Mouse (Mus musculus) kidney, postnatal 0 days (tissue): ENCODE data around the gene Zfp472. TPM values are rescaled to one million over a fixed set of nuclear protein-coding genes. Genes with fewer than 3 reads are reported as not detected.

ENCODE experiments used
- ATAC-seq: fragments of 200-750 bp; cut with Nextera tagmentation; replicated peaks from 2 replicates; pipeline ENCODE4 v1.8.0; 2017; ENCODE audit warnings: low read depth, moderate number of reproducible peaks, moderate TSS enrichment, moderate library complexity; ENCODE audit not compliant: low FRiP score
- DNase-seq: peaks from one replicate; pipeline ENCODE4 v3.0.0-alpha.2; 2016; ENCODE audit warnings: low spot score
- H3K27ac ChIP-seq: fragments of 300-500 bp; sonication (generic); 2 replicates; pipeline ENCODE4 v1.5.1; 2014; ENCODE audit warnings: mild to moderate bottlenecking
- H3K27me3 ChIP-seq: fragments of 300-500 bp; sonication (generic); 2 replicates; pipeline ENCODE4 v1.6.1; 2014; ENCODE audit warnings: low read length, mixed read lengths; ENCODE audit not compliant: insufficient read depth
- H3K36me3 ChIP-seq: fragments of 300-500 bp; sonication (generic); 2 replicates; pipeline ENCODE4 v1.6.1; 2014; ENCODE audit warnings: low read length, mixed read lengths; ENCODE audit not compliant: insufficient read depth
- H3K4me1 ChIP-seq: fragments of 300-500 bp; sonication (generic); replicated peaks from 2 replicates; pipeline ENCODE4 v1.6.1; 2014; ENCODE audit warnings: antibody characterized with exemption, low read length, mixed read lengths; ENCODE audit not compliant: insufficient read depth
- H3K4me2 ChIP-seq: fragments of 300-500 bp; sonication (generic); 2 replicates; pipeline ENCODE4 v1.6.1; 2014; ENCODE audit warnings: mild to moderate bottlenecking, low read length, moderate library complexity, mixed read lengths
- H3K4me3 ChIP-seq: fragments of 300-500 bp; sonication (generic); replicated peaks from 2 replicates; pipeline ENCODE4 v1.5.1; 2014; ENCODE audit warnings: low read depth, low read length
- H3K9ac ChIP-seq: fragments of 300-500 bp; sonication (generic); 2 replicates; pipeline ENCODE4 v1.6.1; 2014; ENCODE audit warnings: low read depth, low read length
- H3K9me3 ChIP-seq: fragments of 300-500 bp; sonication (generic); replicated peaks from 2 replicates; pipeline ENCODE4 v1.6.1; 2016; ENCODE audit warnings: low read length, inconsistent platforms, mixed read lengths
- CTCF ChIP-seq: IDR thresholded peaks from 2 replicates; pipeline ENCODE4 v1.5.1; 2016; ENCODE audit warnings: antibody characterized with exemption, low read depth, mild to moderate bottlenecking, moderate library complexity
- WGBS: fragments of 180-500 bp; shearing (Covaris S2); extraction: QIAGEN DNeasy Blood & Tissue Kit; methylation state at CpG from one replicate; pipeline ENCODE4 v1.1.7; 2014; 5-methylcytosine and 5-hydroxymethylcytosine counted together
- polyA plus RNA-seq: library from polyadenylated mRNA; unstranded; fragments of >200 nt; fragmentation: Nextera tagmentation; extraction: Ambion mirVana; gene quantifications from 2 replicates; pipeline ENCODE4 v1.2.1, GENCODE M21; 2015

Gene Zfp472
- polyA plus RNA-seq, 1 experiment from 2014 or later, result 7.8 TPM

DNA sequence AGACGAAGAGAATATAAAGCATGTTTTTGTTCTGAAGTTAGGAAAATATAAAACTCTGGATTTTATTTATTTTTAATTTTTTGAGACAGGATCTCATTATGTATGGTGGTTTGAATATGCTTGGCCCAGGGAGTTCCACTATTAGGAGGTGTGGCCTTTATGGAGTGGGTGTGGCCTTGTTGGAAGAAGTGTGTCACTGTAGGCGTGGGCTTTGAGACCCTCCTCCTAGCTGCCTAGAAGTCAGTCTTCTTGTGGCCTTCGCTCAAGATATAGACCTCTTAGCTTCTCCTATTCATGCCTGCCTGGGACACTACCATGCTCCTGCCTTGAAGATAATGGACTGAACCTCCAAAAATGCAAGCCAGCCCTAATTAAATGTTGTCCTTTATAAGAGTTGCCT lies 15.5 kb upstream of the Zfp472 start:
- H3K4me2 ChIP-seq, result no peak overlapping the region
- no peak overlapping the region for H3K4me3 ChIP-seq
- no peaks in the 10 kb centered on the region for H3K36me3 ChIP-seq
- no peaks in the 10 kb centered on the region for H3K9me3 ChIP-seq
- H3K27me3 ChIP-seq, result no peaks in the 10 kb centered on the region
- 0 out of 2 replicates have a peak, but pooled peaks cover 8% of the 10 kb centered on the region for H3K4me1 ChIP-seq
- DNase-seq (no peak), ATAC-seq (no peak)
- WGBS, result 90% methylated on average over 3 of the region's 3 CpGs
- TF ChIP-seq CTCF, result no peak
- no peak overlapping the region for H3K27ac ChIP-seq
- no peak overlapping the region for H3K9ac ChIP-seq

DNA sequence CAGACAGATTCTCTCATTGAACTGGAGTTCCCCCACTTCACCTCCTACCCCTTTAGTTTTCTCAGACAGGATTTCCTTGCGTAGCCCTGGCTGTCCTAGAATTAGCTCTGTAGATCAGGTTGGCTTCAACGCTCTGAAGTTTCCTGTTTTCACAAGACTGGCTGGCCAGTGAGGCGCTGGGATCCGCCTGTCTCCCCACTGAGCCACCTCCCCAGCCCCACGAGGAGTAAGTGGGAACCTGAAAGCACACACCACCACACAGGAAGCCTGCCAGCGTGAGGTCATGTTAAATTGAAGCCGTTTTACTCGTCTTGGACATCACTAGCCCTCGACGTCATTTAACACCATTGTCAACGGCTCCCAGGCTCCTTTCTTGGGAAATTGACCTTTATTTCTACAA lies 14.6 kb upstream of the Zfp472 start:
- ATAC-seq (no peak), DNase-seq (no peak)
- no peak overlapping the region for H3K9ac ChIP-seq
- H3K36me3 ChIP-seq, result no peaks in the 10 kb centered on the region
- no peak overlapping the region for H3K27ac ChIP-seq
- H3K9me3 ChIP-seq, result no peaks in the 10 kb centered on the region
- no peaks in the 10 kb centered on the region for H3K27me3 ChIP-seq
- WGBS, result 81% methylated on average over 11 of the region's 11 CpGs
- H3K4me2 ChIP-seq, result no peak overlapping the region
- H3K4me1 ChIP-seq, result 0 out of 2 replicates have a peak, but pooled peaks cover 8% of the 10 kb centered on the region
- TF ChIP-seq CTCF, result no peak
- no peak overlapping the region for H3K4me3 ChIP-seq

DNA sequence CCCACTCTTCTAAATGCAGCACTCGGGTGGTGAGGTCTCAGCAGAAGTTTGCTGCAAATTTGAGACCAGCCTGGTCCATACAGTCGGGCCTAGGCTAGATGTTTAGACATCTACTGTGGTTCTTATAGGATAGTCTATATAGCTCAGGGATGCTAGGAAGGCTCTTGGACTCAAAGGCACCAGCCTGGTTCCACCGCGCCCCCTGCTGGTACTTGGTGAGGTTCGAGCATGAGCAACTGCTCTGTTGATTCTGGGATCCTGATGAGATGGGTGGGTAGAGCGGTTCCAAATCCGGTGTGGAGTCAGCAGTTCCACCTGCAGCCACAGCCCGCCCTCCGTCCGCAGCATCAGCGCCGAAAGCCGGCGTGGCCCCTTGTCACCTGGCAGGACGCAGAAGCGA lies 14.2 kb upstream of the Zfp472 start:
- 28% methylated on average over 16 of the region's 16 CpGs for WGBS
- H3K9ac ChIP-seq, result no peak overlapping the region
- no peaks in the 10 kb centered on the region for H3K36me3 ChIP-seq
- ATAC-seq (no peak), DNase-seq (peak; percentile 75)
- TF ChIP-seq CTCF, result peak; percentile 82
- H3K4me2 ChIP-seq, result no peak overlapping the region
- no peaks in the 10 kb centered on the region for H3K27me3 ChIP-seq
- H3K27ac ChIP-seq, result no peak overlapping the region
- H3K9me3 ChIP-seq, result no peaks in the 10 kb centered on the region
- H3K4me1 ChIP-seq, result 0 out of 2 replicates have a peak, but pooled peaks cover 4% of the 10 kb centered on the region
- no peak overlapping the region for H3K4me3 ChIP-seq

DNA sequence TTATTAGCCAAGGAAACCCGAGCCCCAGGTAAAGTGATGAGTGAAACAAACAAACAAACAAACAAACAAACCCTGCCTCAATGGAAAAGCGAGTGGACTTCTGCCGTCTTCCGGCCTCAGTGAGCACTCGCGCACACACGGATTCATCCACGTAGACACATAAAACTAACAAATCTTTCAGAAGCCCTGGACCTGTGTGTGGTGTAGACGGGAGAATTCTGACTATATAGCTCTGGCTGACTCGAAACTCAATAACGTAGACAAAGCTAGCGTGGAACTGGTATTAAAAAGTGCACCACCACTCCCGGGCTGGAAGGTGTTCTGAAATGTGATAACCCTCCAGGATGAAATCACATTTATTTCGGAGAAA lies 376 bp upstream of the Zfp472 start:
- DNase-seq, result no peak
- no peak for ATAC-seq
- Histone ChIP-seq H3K9me3 (no peaks in the 10 kb centered on the region), H3K4me2 (peak overlapping the region; percentile 86), H3K36me3 (no peaks in the 10 kb centered on the region), H3K9ac (peak overlapping the region; percentile 72), H3K4me1 (peaks cover 10% of the 10 kb centered on the region), H3K4me3 (peak overlapping the region; percentile 73), H3K27me3 (no peaks in the 10 kb centered on the region), H3K27ac (peak overlapping the region; percentile 88)
- TF ChIP-seq CTCF, result no peak
- under 1% methylated on average over 14 of the region's 14 CpGs for WGBS

DNA sequence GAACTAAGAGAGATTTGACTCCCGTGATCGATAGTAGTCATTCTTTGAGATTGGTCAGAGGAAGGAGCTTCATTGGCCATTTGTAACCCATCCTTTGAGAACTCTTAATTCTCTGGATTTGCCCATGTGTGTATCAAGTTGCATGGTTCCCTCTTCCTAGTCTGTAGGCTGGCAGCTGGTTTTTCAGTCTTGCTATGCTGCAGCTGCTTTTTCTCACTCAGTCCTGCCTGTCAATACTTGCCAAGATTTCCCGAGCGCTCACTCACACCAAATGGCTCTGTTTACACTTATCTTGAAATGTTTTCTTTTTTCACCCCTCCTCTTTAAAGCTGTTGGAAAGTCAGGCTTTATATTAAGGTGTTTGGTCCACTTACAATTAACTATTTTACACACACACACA lies 15.7 kb downstream of the Zfp472 start:
- DNase-seq (no peak), ATAC-seq (no peak)
- no peaks in the 10 kb centered on the region for H3K4me1 ChIP-seq
- 72% methylated on average over 4 of the region's 4 CpGs for WGBS
- no peaks in the 10 kb centered on the region for H3K27me3 ChIP-seq
- H3K27ac ChIP-seq, result no peak overlapping the region
- no peak overlapping the region for H3K4me2 ChIP-seq
- H3K36me3 ChIP-seq, result peaks cover 24% of the 10 kb centered on the region
- no peak overlapping the region for H3K4me3 ChIP-seq
- no peak overlapping the region for H3K9ac ChIP-seq
- no peaks in the 10 kb centered on the region for H3K9me3 ChIP-seq
- no peak for TF ChIP-seq CTCF

DNA sequence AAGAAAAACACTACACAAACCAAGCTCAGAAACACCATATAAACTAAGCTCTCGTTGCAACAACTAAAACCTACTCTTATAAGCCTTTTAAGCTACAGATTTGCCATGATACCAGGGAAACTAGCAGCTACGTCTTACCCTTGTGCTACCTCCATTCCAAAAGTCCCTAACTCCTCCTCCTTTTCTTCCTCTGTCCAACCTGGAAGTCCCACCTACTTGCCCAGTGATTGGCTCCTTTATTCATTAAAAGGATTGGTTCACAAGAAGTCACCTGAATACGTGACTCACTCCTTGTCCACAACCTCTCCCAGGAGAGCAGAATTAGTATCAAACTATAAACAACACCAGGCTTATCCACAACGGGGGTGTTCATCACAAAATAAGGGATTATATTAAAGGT lies 20.7 kb downstream of the Zfp472 start:
- TF ChIP-seq CTCF, result no peak
- ATAC-seq (no peak), DNase-seq (no peak)
- Histone ChIP-seq H3K27me3 (no peaks in the 10 kb centered on the region), H3K36me3 (no peaks in the 10 kb centered on the region), H3K27ac (no peak overlapping the region), H3K4me2 (no peak overlapping the region), H3K9me3 (no peaks in the 10 kb centered on the region), H3K4me3 (no peak overlapping the region), H3K9ac (no peak overlapping the region), H3K4me1 (no peaks in the 10 kb centered on the region)
- WGBS, result 77% methylated on average over 4 of the region's 4 CpGs

DNA sequence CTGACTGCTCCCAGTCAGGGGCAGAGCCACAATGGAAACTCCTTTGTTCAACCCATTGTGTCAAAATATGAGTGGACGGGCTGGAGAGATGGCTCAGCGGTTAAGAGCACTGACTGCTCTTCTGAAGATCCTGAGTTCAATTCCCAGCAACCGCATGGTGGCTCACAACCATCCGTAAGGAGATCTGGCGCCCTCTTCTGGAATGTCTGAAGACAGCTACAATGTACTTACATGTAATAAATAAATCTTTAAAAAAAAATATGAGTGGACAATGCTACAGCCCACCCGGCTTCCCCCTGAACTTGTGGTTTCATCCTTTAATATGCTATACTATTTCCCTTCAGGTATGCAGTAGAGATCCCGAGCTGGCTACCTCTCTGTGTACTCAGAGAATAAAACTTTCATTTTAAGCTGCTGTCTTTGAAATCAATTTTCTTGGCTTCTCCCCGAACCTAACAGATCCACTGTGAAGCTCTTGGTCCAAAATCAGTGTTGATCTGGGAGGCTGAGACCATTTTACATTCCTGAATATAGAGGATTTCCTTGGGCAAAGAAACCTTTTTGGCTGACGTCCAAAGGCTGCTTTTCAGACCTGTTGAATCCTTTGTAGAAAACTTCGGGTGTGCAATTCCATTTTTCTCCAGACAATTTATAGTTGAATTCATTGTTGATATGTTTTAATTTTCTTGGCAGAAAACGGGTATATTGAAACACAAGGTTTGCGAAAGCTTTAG lies 26.5 kb downstream of the Zfp472 start:
- Histone ChIP-seq H3K4me1 (no peaks in the 10 kb centered on the region), H3K4me2 (peak overlapping the region; percentile 69), H3K27me3 (no peaks in the 10 kb centered on the region), H3K36me3 (peaks cover 6% of the 10 kb centered on the region; the same call in 1 of the 2 replicates), H3K4me3 (peak overlapping the region; percentile 70), H3K9ac (peak overlapping the region; percentile 67), H3K9me3 (no peaks in the 10 kb centered on the region), H3K27ac (peak overlapping the region; percentile 84; the same call in 1 of the 2 replicates)
- WGBS, result 69% methylated on average over 12 of the region's 12 CpGs
- ATAC-seq (no peak), DNase-seq (peak; percentile 3)
- peak; percentile 59 for TF ChIP-seq CTCF
